Mouse (Mus musculus): ENCODE measurements at regions not wholly inside any gene's neighbourhood (a gene's known extent, or its start where the extent isn't known, plus 50 kb on each side); places are given as distances from the start of the nearest gene placed in this dataset.

DNA sequence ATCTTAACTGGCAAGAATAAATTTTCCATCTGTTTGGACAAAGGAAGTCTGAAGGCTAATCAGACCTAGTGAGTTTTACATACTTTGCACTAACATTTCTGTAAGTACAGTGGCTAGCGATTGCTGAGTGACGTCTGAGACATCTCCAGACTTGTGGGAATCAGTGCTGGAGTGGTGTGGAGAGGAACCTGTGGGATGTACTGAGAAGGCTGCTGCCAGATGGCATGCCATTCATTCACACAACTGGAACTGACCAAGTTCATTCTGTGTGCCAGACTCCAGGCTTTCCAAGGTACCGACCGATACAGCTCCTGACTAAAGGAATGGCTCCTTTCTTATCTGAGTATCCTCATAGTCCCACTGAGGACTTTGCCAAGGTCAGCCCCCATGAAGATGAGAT lies 797.2 kb upstream of the Car8 start:
- H3K4me3 ChIP-seq = no peak overlapping the region
- H3K9me3 ChIP-seq (replicated peaks) = no peaks in the 10 kb centered on the region
- H3K4me1 ChIP-seq = peaks cover 4% of the 10 kb centered on the region; the same call in 1 of the 2 replicates
- no peak overlapping the region for H3K27ac ChIP-seq (replicated peaks)
- no peaks in the 10 kb centered on the region for H3K36me3 ChIP-seq
- WGBS = 93% methylated on average over 4 of the region's 4 CpGs
- no peaks in the 10 kb centered on the region for H3K27me3 ChIP-seq (ENCODE audit: low read depth, poor library complexity, severe bottlenecking)
- no peak for DNase-seq (ENCODE audit: low spot score)

- 88% methylated on average over 4 of the region's 4 CpGs for WGBS
- no peak for DNase-seq (ENCODE audit: low spot score)
- H3K9me3 ChIP-seq (replicated peaks) = no peaks in the 10 kb centered on the region
These were observed 796.5 kb upstream of the Car8 start for GRCm38 (mm10) chr4:9035350-9035749.

GRCm38 (mm10) chr4:9034280-9034679 lies 795.4 kb upstream of the Car8 start:
- no peaks in the 10 kb centered on the region for H3K27me3 ChIP-seq (ENCODE audit: low read depth, poor library complexity, severe bottlenecking)
- no peaks in the 10 kb centered on the region for H3K9me3 ChIP-seq (replicated peaks)
- no peak overlapping the region for H3K27ac ChIP-seq (replicated peaks)
- H3K36me3 ChIP-seq = no peaks in the 10 kb centered on the region
- H3K4me1 ChIP-seq = peaks cover 5% of the 10 kb centered on the region
- H3K4me3 ChIP-seq = no peak overlapping the region
- no peak for DNase-seq (ENCODE audit: low spot score)
- WGBS = 62% methylated on average over 4 of the region's 4 CpGs

More at GRCm38 (mm10) chr4:9035350-9035749, 796.5 kb upstream of the Car8 start:
- no peaks in the 10 kb centered on the region for H3K27me3 ChIP-seq (ENCODE audit: low read depth, poor library complexity, severe bottlenecking)
- no peak overlapping the region for H3K4me3 ChIP-seq
- H3K27ac ChIP-seq (replicated peaks) = no peak overlapping the region
- H3K36me3 ChIP-seq = no peaks in the 10 kb centered on the region
- H3K4me1 ChIP-seq = peaks cover 4% of the 10 kb centered on the region; the same call in 1 of the 2 replicates

GRCm38 (mm10) chr4:9033106-9033642 lies 794.3 kb upstream of the Car8 start:
- H3K27ac ChIP-seq (replicated peaks) = no peak overlapping the region
- no peak overlapping the region for H3K4me3 ChIP-seq
- no peaks in the 10 kb centered on the region for H3K27me3 ChIP-seq (ENCODE audit: low read depth, poor library complexity, severe bottlenecking)
- H3K36me3 ChIP-seq = no peaks in the 10 kb centered on the region
- DNase-seq (ENCODE audit: low spot score) = no peak
- 91% methylated on average over 6 of the region's 6 CpGs for WGBS
- H3K4me1 ChIP-seq = peaks cover 16% of the 10 kb centered on the region
- H3K9me3 ChIP-seq (replicated peaks) = no peaks in the 10 kb centered on the region

GRCm38 (mm10) chr4:9031634-9032033 lies 792.8 kb upstream of the Car8 start:
- DNase-seq (ENCODE audit: low spot score) = no peak
- 43% methylated on average over 6 of the region's 6 CpGs for WGBS

GRCm38 (mm10) chr4:9028946-9029345 lies 790.1 kb upstream of the Car8 start:
- peaks cover 37% of the 10 kb centered on the region for H3K4me1 ChIP-seq
- peak; percentile 23 for DNase-seq (ENCODE audit: low spot score)
- peak overlapping the region; percentile 84 for H3K27ac ChIP-seq (replicated peaks)
- H3K36me3 ChIP-seq = no peaks in the 10 kb centered on the region
- H3K4me3 ChIP-seq = peak overlapping the region; percentile 51
- no peaks in the 10 kb centered on the region for H3K27me3 ChIP-seq (ENCODE audit: low read depth, poor library complexity, severe bottlenecking)
- WGBS = 24% methylated on average over 6 of the region's 6 CpGs
- H3K9me3 ChIP-seq (replicated peaks) = no peaks in the 10 kb centered on the region

More at GRCm38 (mm10) chr4:9031634-9032033, 792.8 kb upstream of the Car8 start:
- Histone ChIP-seq H3K27me3 (ENCODE audit: low read depth, poor library complexity, severe bottlenecking) (no peaks in the 10 kb centered on the region), H3K36me3 (no peaks in the 10 kb centered on the region), H3K27ac (replicated peaks) (no peak overlapping the region), H3K4me3 (no peak overlapping the region), H3K9me3 (replicated peaks) (no peaks in the 10 kb centered on the region), H3K4me1 (peaks cover 25% of the 10 kb centered on the region)

DNA sequence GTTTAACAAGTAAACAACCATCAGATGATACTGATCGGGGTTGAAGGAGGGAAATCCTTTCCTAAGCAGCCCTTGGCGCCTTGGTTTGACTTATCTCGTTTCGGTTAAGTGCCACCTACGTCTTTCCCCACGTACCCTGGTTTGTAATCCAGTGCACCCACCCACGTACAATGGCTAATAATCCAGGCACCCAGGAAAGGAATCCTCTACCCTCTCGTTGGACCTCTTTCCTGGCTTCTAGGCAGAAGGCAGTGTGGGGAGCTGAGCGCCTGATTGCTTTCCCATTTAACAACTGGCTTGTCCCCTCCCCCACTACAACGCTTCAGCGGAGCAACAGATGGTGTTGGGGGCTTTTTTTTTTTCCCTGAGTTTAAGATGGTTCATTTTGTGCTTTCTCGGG lies 789.6 kb upstream of the Car8 start:
- under 1% methylated on average over 12 of the region's 12 CpGs for WGBS
- H3K4me3 ChIP-seq = peak overlapping the region; percentile 51
- H3K27ac ChIP-seq (replicated peaks) = peak overlapping the region; percentile 84
- H3K36me3 ChIP-seq = no peaks in the 10 kb centered on the region
- DNase-seq (ENCODE audit: low spot score) = peak; percentile 66
- H3K27me3 ChIP-seq (ENCODE audit: low read depth, poor library complexity, severe bottlenecking) = no peaks in the 10 kb centered on the region
- H3K4me1 ChIP-seq = peaks cover 37% of the 10 kb centered on the region
- no peaks in the 10 kb centered on the region for H3K9me3 ChIP-seq (replicated peaks)

- H3K9me3 ChIP-seq (replicated peaks) = no peaks in the 10 kb centered on the region
- WGBS = under 1% methylated on average over 30 of the region's 30 CpGs
- DNase-seq (ENCODE audit: low spot score) = peak; percentile 90
- H3K4me3 ChIP-seq = peak overlapping the region; percentile 51
- peaks cover 37% of the 10 kb centered on the region for H3K4me1 ChIP-seq
- peak overlapping the region; percentile 84 for H3K27ac ChIP-seq (replicated peaks)
- no peaks in the 10 kb centered on the region for H3K36me3 ChIP-seq
- H3K27me3 ChIP-seq (ENCODE audit: low read depth, poor library complexity, severe bottlenecking) = no peaks in the 10 kb centered on the region
These were observed 789.1 kb upstream of the Car8 start for GRCm38 (mm10) chr4:9027798-9028404.

GRCm38 (mm10) chr4:9027383-9027782 lies 788.5 kb upstream of the Car8 start:
- Histone ChIP-seq H3K4me3 (peak overlapping the region; percentile 51), H3K9me3 (replicated peaks) (no peaks in the 10 kb centered on the region), H3K27me3 (ENCODE audit: low read depth, poor library complexity, severe bottlenecking) (no peaks in the 10 kb centered on the region), H3K36me3 (no peaks in the 10 kb centered on the region), H3K4me1 (peaks cover 37% of the 10 kb centered on the region), H3K27ac (replicated peaks) (peak overlapping the region; percentile 72)
- DNase-seq (ENCODE audit: low spot score) = no peak
- WGBS = 29% methylated on average over 7 of the region's 7 CpGs

DNA sequence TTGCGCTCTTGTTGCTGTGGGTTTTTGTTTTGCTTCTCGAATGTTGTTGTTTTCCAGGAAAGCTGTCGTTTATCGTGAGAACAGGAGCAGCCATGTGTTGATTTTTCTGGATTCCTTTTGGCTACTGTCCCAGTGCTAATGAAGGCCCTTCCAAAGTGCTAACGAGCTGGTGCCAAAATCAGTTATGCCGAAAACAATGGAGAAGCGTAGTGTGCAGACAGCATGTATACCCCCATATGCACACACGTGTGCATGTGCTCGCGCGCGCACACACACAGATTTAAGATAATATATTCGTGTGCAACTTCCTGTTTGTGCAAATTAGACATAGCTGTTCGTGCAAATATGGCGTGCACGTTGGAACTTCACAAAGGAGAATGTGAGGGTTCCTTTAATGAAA lies 788.0 kb upstream of the Car8 start:
- no peak for DNase-seq (ENCODE audit: low spot score)
- H3K4me3 ChIP-seq = no peak overlapping the region
- peak overlapping the region; percentile 72; the same call in 1 of the 2 replicates for H3K27ac ChIP-seq (replicated peaks)
- H3K36me3 ChIP-seq = no peaks in the 10 kb centered on the region
- 85% methylated on average over 16 of the region's 16 CpGs for WGBS
- H3K27me3 ChIP-seq (ENCODE audit: low read depth, poor library complexity, severe bottlenecking) = no peaks in the 10 kb centered on the region
- no peaks in the 10 kb centered on the region for H3K9me3 ChIP-seq (replicated peaks)
- H3K4me1 ChIP-seq = peaks cover 36% of the 10 kb centered on the region

DNA sequence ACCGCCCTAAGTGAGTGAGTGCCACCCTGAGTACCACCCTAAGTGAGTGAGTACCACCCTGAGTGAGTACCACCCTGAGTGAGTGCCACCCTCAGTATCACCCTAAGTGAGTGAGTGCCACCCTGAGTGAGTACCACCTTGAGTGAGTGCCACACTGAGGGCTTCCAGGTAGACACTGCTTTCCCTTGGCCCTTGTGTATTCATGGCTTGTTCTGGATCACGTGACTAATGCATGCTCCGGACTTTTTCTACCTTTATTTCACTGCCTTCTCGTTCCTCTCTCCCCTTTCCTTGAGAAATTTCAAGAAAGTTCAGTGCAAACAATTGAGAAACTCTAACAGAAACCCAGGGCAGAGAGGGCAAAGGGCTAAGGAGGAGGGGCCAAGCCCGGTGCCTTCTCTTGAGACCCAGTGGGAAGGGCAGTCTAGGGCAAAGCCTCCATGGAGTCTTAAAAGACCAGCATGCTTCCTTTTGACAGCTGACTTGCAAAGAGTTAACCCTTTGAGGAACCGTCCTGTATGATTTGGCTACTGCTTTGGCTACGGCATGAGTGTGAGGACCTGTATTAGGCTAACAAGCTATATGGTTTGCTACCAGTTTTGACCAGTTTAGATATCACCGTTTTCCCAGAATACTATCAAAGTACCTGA lies 787.1 kb upstream of the Car8 start:
- Histone ChIP-seq H3K27me3 (ENCODE audit: low read depth, poor library complexity, severe bottlenecking) (no peaks in the 10 kb centered on the region), H3K27ac (replicated peaks) (peak overlapping the region; percentile 6), H3K9me3 (replicated peaks) (no peaks in the 10 kb centered on the region), H3K36me3 (no peaks in the 10 kb centered on the region), H3K4me1 (peaks cover 33% of the 10 kb centered on the region), H3K4me3 (no peak overlapping the region)
- WGBS = 51% methylated on average over 8 of the region's 8 CpGs
- DNase-seq (ENCODE audit: low spot score) = peak; percentile 25

GRCm38 (mm10) chr4:9024216-9024925 lies 785.5 kb upstream of the Car8 start:
- Histone ChIP-seq H3K36me3 (no peaks in the 10 kb centered on the region), H3K27me3 (ENCODE audit: low read depth, poor library complexity, severe bottlenecking) (no peaks in the 10 kb centered on the region), H3K9me3 (replicated peaks) (no peaks in the 10 kb centered on the region), H3K4me3 (no peak overlapping the region), H3K27ac (replicated peaks) (no peak overlapping the region; the same call in 1 of the 2 replicates), H3K4me1 (peaks cover 33% of the 10 kb centered on the region)
- DNase-seq (ENCODE audit: low spot score) = no peak
- WGBS = 89% methylated on average over 6 of the region's 6 CpGs

Data from midbrain, embryonic 10.5 days (tissue).